Mouse (Mus musculus) liver, embryonic 14.5 days (tissue): ENCODE data around the gene Epb41l1.
"Not testable (repeated sequence)": the region's sequence is repeated elsewhere in the genome, so short reads cannot be mapped to it uniquely, and the experiment has no call there.

ENCODE experiments used
- CTCF ChIP-seq: IDR thresholded peaks from 2 replicates; pipeline ENCODE4 v1.5.1; 2016; ENCODE audit warnings: antibody characterized with exemption, low read depth, control low read depth
- EP300 ChIP-seq: IDR thresholded peaks from 2 replicates; pipeline ENCODE4 v1.6.1; 2016; ENCODE audit warnings: antibody characterized with exemption, low read depth

GRCm38 (mm10) chr2:156411348-156411747, 9.4 kb upstream of the Epb41l1 start:
- TF ChIP-seq CTCF, EP300: not testable (repeated sequence)
